Comparison of ENCODE assay signal across 9 mouse cellular contexts in the genomic region with DNA sequence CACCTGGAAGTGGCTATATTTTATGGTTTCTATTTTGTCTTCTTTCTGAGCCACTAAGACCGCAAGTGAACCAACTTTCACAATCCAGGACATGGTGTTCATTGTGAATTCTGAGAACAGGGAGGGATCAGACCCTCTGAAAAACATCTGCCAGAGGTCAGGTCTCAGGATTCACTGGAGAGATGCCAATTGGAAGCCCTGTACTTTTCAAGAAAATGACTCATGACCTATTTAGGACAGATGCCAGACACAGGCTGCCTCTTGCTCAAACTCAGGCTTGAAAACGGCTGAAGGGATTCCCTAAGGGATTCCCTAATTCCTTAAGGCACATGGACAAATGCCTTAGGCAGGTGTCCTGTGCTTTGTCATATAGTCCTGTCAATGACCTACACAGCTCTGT.
DNase-seq lines count a peak whose midpoint lies in the region; ATAC-seq lines count a peak whose summit lies in the region.
"Had no signal": no experiment of that assay in that cellular context is flagged by ENCODE, and none has a peak within 500 bp of the region (broad histone marks: within the 10 kb centered on the region; RNA-seq: fewer than 3 reads in every experiment).

No protein-coding gene starts in this region.

- DNase-seq in gastrocnemius, adult 18-20 months (ENCODE audit: low spot score) = peak; percentile 91
- DNase-seq in gastrocnemius, postnatal 4 days (ENCODE audit: low spot score in 2 of 2) = no peak
- peak; percentile 24 for DNase-seq in 416B (ENCODE audit: low read depth)
- DNase-seq in forelimb bud, embryonic 11.5 days (ENCODE audit: low read depth, low spot score) = peak; percentile 6
- peak; percentile 68 to 80 for DNase-seq in lung, adult 18-20 months
- no peak for DNase-seq in embryo, embryonic 9.5 days (ENCODE audit: extremely low spot score)
- DNase-seq: right cerebral cortex, postnatal 14 days had no signal

- no peak for ATAC-seq in inflammation-experienced regulatory T-cells, adult 6 months
- no peak for ATAC-seq in monocyte, adult 5-6 weeks (replicated peaks; ENCODE audit: insufficient number of reproducible peaks, low FRiP score, low TSS enrichment, poor library complexity, severe bottlenecking)

Comparison
In these comparisons a context has a peak if more than half of its experiments do, and no peak if none do; other contexts are left out.
1. DNase-seq: peak in gastrocnemius, adult 18-20 months (single experiment), 416B (single experiment), forelimb bud, embryonic 11.5 days (single experiment) and lung, adult 18-20 months (2 of 2); none in gastrocnemius, postnatal 4 days (0 of 2) and embryo, embryonic 9.5 days (single experiment).